Mouse (Mus musculus): ENCODE measurements at regions not wholly inside any gene's neighbourhood (a gene's known extent, or its start where the extent isn't known, plus 50 kb on each side); places are given as distances from the start of the nearest gene placed in this dataset.
A peak's percentile ranks its signal among the peaks of the same experiment; 100 is the strongest.

GRCm38 (mm10) chr8:25463532-25463931 is 639.4 kb upstream of the Adam5 start:
- DNase-seq = no peak

GRCm38 (mm10) chr8:25462492-25462891 is 638.3 kb upstream of the Adam5 start:
- no peak for DNase-seq

GRCm38 (mm10) chr8:25455644-25456043 is 631.5 kb upstream of the Adam5 start:
- no peak for DNase-seq

- no peak for DNase-seq
These were observed 630.8 kb upstream of the Adam5 start for GRCm38 (mm10) chr8:25454972-25455371.

- no peak for DNase-seq
These were observed 629.7 kb upstream of the Adam5 start for GRCm38 (mm10) chr8:25453826-25454225.

GRCm38 (mm10) chr8:25450544-25450943 is 626.4 kb upstream of the Adam5 start:
- no peak for DNase-seq

- no peak for DNase-seq
These were observed 625.4 kb upstream of the Adam5 start for GRCm38 (mm10) chr8:25449590-25449989.

- DNase-seq = no peak
These were observed 623.7 kb upstream of the Adam5 start for GRCm38 (mm10) chr8:25447900-25448299.

GRCm38 (mm10) chr8:25445968-25446367 is 621.8 kb upstream of the Adam5 start:
- no peak for DNase-seq

- no peak for DNase-seq
These were observed 620.9 kb upstream of the Adam5 start for GRCm38 (mm10) chr8:25445054-25445453.

- DNase-seq = no peak
These were observed 619.4 kb upstream of the Adam5 start for GRCm38 (mm10) chr8:25443552-25443951.

GRCm38 (mm10) chr8:25441057-25441441 is 616.9 kb upstream of the Adam5 start:
- DNase-seq = peak; percentile 58

GRCm38 (mm10) chr8:25440391-25441056 is 616.4 kb upstream of the Adam5 start:
- DNase-seq = peak; percentile 49

GRCm38 (mm10) chr8:25439971-25440370 is 615.8 kb upstream of the Adam5 start:
- no peak for DNase-seq

GRCm38 (mm10) chr8:25438021-25438620 is 614.0 kb upstream of the Adam5 start:
- no peak for DNase-seq

- DNase-seq = no peak
These were observed 613.0 kb upstream of the Adam5 start for GRCm38 (mm10) chr8:25437178-25437577.

- DNase-seq = no peak
These were observed 606.4 kb upstream of the Adam5 start for GRCm38 (mm10) chr8:25430552-25430951.

- DNase-seq = peak; percentile 38
These were observed 605.8 kb upstream of the Adam5 start for GRCm38 (mm10) chr8:25429846-25430482.

GRCm38 (mm10) chr8:25428761-25429160 is 604.6 kb upstream of the Adam5 start:
- DNase-seq = no peak

GRCm38 (mm10) chr8:25426207-25426606 is 602.0 kb upstream of the Adam5 start:
- no peak for DNase-seq

GRCm38 (mm10) chr8:25421478-25421877 is 597.3 kb upstream of the Adam5 start:
- DNase-seq = no peak

GRCm38 (mm10) chr8:25410536-25410935 is 586.4 kb upstream of the Adam5 start:
- DNase-seq = no peak

GRCm38 (mm10) chr8:25407862-25408261 is 583.7 kb upstream of the Adam5 start:
- DNase-seq = no peak

GRCm38 (mm10) chr8:25392766-25393166 is 568.6 kb upstream of the Adam5 start:
- peak; percentile 37 for DNase-seq
